Mouse (Mus musculus) forebrain, embryonic 12.5 days (tissue): ENCODE data around the gene Xpnpep1. TPM values are rescaled to one million over a fixed set of nuclear protein-coding genes. Genes with fewer than 3 reads are reported as not detected.
A peak's percentile ranks its signal among the peaks of the same experiment; 100 is the strongest.

Experiments used
- ATAC-seq: fragments of 200-750 bp; cut with Nextera tagmentation; 2 replicates; pipeline ENCODE4 v1.8.0; 2017; ENCODE audit warnings: moderate TSS enrichment; ENCODE audit not compliant: low FRiP score
- H3K27ac ChIP-seq: fragments of 300-500 bp; sonication (generic); 2 replicates; pipeline ENCODE4 v1.5.1; 2016; ENCODE audit warnings: mild to moderate bottlenecking
- H3K27me3 ChIP-seq: fragments of 300-500 bp; sonication (generic); 2 replicates; pipeline ENCODE4 v1.6.1; 2016; ENCODE audit warnings: mild to moderate bottlenecking
- H3K36me3 ChIP-seq: fragments of 300-500 bp; sonication (generic); replicated peaks from 2 replicates; pipeline ENCODE4 v1.6.1; 2016; ENCODE audit warnings: mild to moderate bottlenecking
- H3K4me1 ChIP-seq: fragments of 300-500 bp; sonication (generic); 2 replicates; pipeline ENCODE4 v1.6.1; 2016
- H3K4me2 ChIP-seq: fragments of 300-500 bp; sonication (generic); 2 replicates; pipeline ENCODE4 v1.6.1; 2016; ENCODE audit warnings: mild to moderate bottlenecking, moderate library complexity
- H3K4me3 ChIP-seq: fragments of 300-500 bp; sonication (generic); replicated peaks from 2 replicates; pipeline ENCODE4 v1.5.1; 2016; ENCODE audit warnings: mild to moderate bottlenecking
- H3K9ac ChIP-seq: fragments of 300-500 bp; sonication (generic); 2 replicates; pipeline ENCODE4 v1.6.1; 2016; ENCODE audit warnings: mild to moderate bottlenecking
- H3K9me3 ChIP-seq: fragments of 300-500 bp; sonication (generic); 2 replicates; pipeline ENCODE4 v1.6.1; 2016
- WGBS: fragments of 180-500 bp; shearing (Covaris S2); methylation state at CpG from one replicate; pipeline ENCODE4 v1.1.7; 2016; 5-methylcytosine and 5-hydroxymethylcytosine counted together
- polyA plus RNA-seq: library from polyadenylated mRNA; unstranded; fragments of >200 nt; fragmentation: Nextera tagmentation; extraction: Ambion mirVana; gene quantifications from 2 replicates; pipeline ENCODE4 v1.2.1, GENCODE M21; 2016

The Xpnpep1 gene
- polyA plus RNA-seq: 140 and 147 TPM in 2 replicates

DNA sequence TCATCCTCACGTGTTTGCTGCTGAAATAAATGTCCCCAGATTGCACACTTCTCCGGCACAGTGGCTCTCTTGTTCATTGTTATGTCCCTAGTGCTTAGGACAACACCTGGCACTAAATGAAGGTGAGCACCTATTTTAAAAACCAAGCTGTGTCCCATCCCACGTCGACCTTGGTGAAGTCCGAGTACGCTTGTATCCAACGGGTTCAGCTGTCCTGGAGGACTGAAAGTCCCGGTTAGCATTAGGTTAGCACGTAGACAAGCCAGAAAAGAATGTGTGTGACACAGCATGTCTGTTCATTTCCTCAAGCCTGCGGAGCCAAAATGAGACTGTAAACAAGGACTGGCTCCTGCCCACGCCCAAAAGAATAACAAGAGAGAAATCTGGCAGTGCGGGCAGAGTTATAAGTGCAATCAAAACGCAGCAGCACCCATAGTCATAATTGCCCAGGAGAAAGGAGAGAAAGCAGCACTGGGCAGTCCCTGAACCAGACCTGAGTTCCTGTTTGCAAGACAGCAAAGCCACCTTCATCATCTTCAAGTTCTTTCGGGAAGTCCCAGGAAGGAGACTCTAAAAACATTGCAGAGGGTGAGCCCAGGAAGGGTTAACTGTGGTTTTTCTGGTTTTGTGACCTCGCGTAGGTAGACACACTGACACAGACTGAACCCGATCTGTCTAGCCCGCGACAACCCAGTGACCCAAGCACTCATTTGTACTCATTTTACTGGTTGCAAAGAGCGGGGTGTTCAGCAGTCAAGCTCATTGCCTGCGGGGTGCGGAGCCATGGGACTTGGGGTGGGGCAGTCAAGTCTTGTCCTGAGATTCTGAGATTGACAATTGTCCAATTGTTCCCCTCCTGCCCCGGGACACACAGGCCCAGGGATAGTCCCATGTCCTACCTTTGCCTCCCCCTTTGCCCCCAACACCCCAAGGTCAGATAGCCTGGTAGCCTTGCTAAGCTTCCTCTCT lies at the start of gene Xpnpep1:
Xpnpep1 (minus strand) TSS at position 51 of the 969 bp plus-strand sequence.
- Histone ChIP-seq H3K4me2 (peak within 1 kb of the TSS; percentile 79), H3K4me1 (peaks cover 14% of the 10 kb centered on the region), H3K36me3 (no peaks in the 10 kb centered on the region), H3K27ac (no peak within 1 kb of the TSS), H3K9me3 (no peaks in the 10 kb centered on the region), H3K9ac (0 out of 2 replicates have a peak within 1 kb of the TSS, but pooled peaks have one; percentile 36), H3K27me3 (no peaks in the 10 kb centered on the region), H3K4me3 (peak within 1 kb of the TSS; percentile 80)
- WGBS: 87% methylated on average over 23 of the region's 23 CpGs
- ATAC-seq: no peak

DNA sequence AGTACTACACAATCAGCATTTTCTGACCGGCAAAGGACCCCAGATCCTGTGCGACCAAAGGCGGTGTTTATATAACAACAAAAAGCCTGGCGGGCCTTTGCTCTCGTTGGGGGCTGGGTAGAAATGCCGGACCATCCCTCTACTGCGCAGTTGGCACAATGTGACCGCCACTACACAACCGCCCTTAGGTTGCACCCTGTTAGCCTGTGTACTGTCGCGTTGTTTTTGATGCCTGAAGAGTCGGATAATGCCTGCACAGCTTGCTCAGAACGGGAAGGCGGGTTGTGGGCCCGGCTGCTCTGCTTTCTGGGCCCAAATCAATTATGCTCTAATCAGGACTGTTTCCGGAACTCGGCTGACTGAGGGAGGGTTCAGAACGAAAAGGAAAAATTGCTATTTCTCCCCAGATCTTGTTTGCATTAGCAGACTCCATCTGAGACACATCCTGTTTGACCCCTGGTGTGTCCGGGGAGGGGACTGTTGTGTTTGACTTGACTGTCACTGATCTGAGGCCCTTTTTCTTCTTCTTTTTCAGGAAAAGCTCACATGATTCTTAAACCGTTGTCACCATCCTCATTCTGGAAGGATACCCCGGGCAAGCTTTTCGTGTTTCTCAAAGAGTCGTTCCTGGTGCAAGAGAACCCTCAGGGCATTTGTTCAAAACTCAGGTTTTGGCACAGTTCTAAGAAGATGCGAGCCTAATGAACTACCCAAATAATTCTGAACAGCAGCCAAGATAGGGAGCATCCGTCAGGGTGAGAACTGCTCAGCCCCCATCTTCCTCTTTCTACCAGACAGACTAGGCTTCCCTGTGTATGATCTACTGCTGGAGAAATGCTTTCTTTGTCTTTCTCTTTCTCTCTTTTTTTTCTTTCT lies 47.5 kb upstream of the Xpnpep1 start:
- WGBS: 34% methylated on average over 25 of the region's 25 CpGs
- H3K27me3 ChIP-seq: no peaks in the 10 kb centered on the region
- no peaks in the 10 kb centered on the region for H3K36me3 ChIP-seq
- peak; percentile 55; the same call in 1 of the 2 replicates for ATAC-seq
- H3K4me1 ChIP-seq: peaks cover 7% of the 10 kb centered on the region
- 0 out of 2 replicates have a peak overlapping the region, but pooled peaks have one; percentile 42 for H3K27ac ChIP-seq
- H3K4me3 ChIP-seq: no peak overlapping the region
- H3K9me3 ChIP-seq: no peaks in the 10 kb centered on the region
- peak overlapping the region; percentile 20 for H3K4me2 ChIP-seq
- no peak overlapping the region for H3K9ac ChIP-seq

DNA sequence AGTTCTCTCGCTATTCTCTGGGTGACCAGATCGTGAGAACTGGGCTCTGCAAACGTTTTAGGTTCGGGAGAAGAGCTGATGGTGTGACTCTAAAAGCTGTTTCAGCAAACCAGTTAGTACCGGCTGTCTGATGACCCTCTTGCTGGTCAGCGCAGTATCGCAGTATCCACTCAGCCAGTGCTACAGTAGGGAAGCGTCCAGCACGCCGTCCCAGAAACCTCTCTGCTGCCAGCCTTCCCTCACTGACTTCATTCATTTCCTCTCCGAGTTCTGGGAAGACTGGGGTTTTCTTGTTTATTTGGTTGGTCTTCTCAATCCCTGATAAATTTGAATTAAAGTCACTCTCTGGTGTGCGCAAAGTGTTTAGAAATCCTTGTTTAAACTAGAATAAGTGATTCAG lies 46.8 kb upstream of the Xpnpep1 start:
- no peak overlapping the region for H3K9ac ChIP-seq
- H3K4me3 ChIP-seq: no peak overlapping the region
- no peaks in the 10 kb centered on the region for H3K27me3 ChIP-seq
- H3K36me3 ChIP-seq: no peaks in the 10 kb centered on the region
- ATAC-seq: no peak
- no peaks in the 10 kb centered on the region for H3K9me3 ChIP-seq
- WGBS: 76% methylated on average over 12 of the region's 12 CpGs
- H3K27ac ChIP-seq: 0 out of 2 replicates have a peak overlapping the region, but pooled peaks have one; percentile 42
- peak overlapping the region; percentile 20; the same call in 1 of the 2 replicates for H3K4me2 ChIP-seq
- peaks cover 7% of the 10 kb centered on the region for H3K4me1 ChIP-seq

DNA sequence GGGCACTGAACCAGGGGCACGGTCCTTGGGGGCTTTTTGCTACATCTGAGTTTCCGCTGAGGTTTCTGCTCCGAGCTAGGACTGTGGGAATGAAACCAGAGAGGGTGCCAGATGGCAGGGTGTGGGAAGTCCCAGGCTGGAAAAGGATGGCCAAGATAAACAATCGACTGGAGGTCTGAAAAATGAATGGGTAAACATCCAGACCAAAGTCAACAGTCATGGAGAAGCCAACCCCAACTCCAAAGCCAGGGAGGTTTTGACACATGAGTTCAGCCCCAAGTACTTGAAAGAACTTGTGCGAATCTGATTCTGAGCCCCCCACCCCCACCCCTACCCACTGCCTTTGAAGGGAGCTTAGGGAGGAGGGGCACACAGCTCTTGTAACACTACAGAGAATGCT lies 44.7 kb upstream of the Xpnpep1 start:
- Histone ChIP-seq H3K4me1 (peaks cover 12% of the 10 kb centered on the region), H3K9me3 (no peaks in the 10 kb centered on the region), H3K27me3 (no peaks in the 10 kb centered on the region), H3K36me3 (no peaks in the 10 kb centered on the region), H3K4me2 (no peak overlapping the region), H3K4me3 (no peak overlapping the region), H3K9ac (no peak overlapping the region), H3K27ac (no peak overlapping the region)
- ATAC-seq: no peak
- WGBS: 76% methylated on average over 5 of the region's 5 CpGs

DNA sequence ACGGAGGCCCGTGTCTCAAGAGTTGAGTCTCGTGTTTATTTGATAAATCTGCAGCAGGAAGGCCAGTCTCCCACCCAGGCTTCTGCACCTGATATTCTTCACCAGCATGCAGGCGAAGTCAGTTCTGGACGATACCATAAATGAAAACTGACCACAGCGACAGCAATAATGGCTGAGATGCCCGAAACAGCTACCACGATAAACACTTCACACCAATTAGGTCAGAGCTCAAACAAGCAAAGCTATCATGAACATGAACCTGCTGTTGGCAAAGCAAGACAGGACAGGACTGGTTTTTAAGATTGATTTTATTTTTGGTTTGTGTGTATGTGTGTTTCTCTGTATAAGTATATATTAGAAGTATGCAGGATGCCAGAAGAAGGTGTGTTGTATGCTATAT lies 42.8 kb upstream of the Xpnpep1 start:
- no peak overlapping the region for H3K27ac ChIP-seq
- H3K4me3 ChIP-seq: no peak overlapping the region
- H3K9me3 ChIP-seq: no peaks in the 10 kb centered on the region
- H3K4me2 ChIP-seq: no peak overlapping the region
- H3K36me3 ChIP-seq: no peaks in the 10 kb centered on the region
- ATAC-seq: no peak
- H3K27me3 ChIP-seq: no peaks in the 10 kb centered on the region
- 93% methylated on average over 8 of the region's 8 CpGs for WGBS
- H3K4me1 ChIP-seq: peaks cover 12% of the 10 kb centered on the region
- H3K9ac ChIP-seq: no peak overlapping the region

DNA sequence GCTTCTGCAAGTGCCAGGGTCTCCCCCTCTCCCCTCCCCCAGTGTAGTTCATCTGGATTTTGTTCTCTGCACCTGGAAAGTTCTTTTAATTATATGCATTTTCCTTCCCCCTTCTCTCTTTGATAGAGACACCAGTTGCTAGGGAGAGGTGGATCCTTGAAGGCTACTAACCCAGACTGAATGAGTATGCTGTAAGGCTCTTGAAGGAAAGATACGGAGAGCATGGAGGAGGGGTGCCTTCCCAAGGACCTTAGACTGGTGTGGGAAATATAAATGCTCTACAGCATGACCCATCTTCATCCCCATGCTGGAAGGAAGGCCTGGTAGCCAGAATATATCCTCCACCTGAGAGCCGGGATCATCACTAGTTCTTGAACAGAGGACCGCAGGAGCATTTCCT lies 41.3 kb upstream of the Xpnpep1 start:
- Histone ChIP-seq H3K9ac (no peak overlapping the region), H3K36me3 (no peaks in the 10 kb centered on the region), H3K27ac (no peak overlapping the region), H3K27me3 (no peaks in the 10 kb centered on the region), H3K4me2 (no peak overlapping the region), H3K4me3 (no peak overlapping the region), H3K4me1 (0 out of 2 replicates have a peak, but pooled peaks cover 5% of the 10 kb centered on the region), H3K9me3 (no peaks in the 10 kb centered on the region)
- no peak for ATAC-seq
- WGBS: 84% methylated on average over 3 of the region's 3 CpGs

DNA sequence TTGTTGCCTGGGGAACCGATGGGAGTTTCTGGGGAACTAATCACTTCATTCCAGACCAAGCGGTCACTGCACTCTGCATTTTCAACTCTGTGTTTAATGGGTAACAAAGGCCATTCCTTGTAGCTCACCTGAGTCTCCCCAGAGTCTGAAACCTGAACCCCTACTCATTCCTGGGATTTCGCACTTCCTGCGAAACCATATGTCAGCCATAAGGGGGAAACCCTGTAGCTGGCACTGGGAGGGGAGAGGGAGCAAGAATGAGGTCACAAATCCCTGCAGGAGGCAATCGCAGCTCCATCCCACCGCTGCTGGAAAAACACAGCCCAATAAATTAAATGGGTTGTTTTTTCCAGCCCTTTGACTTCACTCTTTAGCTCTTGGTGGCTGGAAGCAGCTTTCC lies 40.9 kb upstream of the Xpnpep1 start:
- Histone ChIP-seq H3K4me2 (no peak overlapping the region), H3K27me3 (no peaks in the 10 kb centered on the region), H3K9ac (no peak overlapping the region), H3K4me3 (no peak overlapping the region), H3K4me1 (0 out of 2 replicates have a peak, but pooled peaks cover 5% of the 10 kb centered on the region), H3K9me3 (no peaks in the 10 kb centered on the region), H3K27ac (no peak overlapping the region), H3K36me3 (no peaks in the 10 kb centered on the region)
- WGBS: 45% methylated on average over 6 of the region's 6 CpGs
- ATAC-seq: no peak

DNA sequence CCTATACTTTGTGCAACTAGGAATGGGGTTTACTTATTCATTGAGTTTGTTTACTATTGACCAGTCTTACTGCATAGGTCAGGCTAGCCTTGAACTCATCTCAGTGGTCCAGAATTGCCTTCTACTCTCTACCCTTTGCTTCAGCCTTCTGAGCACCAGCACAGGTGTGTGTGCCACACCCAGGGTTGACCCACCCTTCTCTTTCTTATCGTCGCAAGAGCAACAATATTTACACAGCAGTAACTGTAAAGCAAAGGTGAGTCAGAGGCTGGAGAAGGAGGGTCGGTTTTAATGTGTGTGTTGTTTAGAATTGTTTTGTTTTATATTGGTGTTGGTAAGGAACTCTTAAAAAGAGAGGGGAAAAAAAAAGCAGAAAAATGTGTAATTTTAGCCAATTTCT lies 40.5 kb upstream of the Xpnpep1 start:
- no peak overlapping the region for H3K4me3 ChIP-seq
- 68% methylated on average over 3 of the region's 3 CpGs for WGBS
- no peak overlapping the region for H3K9ac ChIP-seq
- H3K9me3 ChIP-seq: no peaks in the 10 kb centered on the region
- H3K4me1 ChIP-seq: 0 out of 2 replicates have a peak, but pooled peaks cover 5% of the 10 kb centered on the region
- no peaks in the 10 kb centered on the region for H3K36me3 ChIP-seq
- H3K27me3 ChIP-seq: no peaks in the 10 kb centered on the region
- ATAC-seq: no peak
- no peak overlapping the region for H3K27ac ChIP-seq
- no peak overlapping the region for H3K4me2 ChIP-seq

DNA sequence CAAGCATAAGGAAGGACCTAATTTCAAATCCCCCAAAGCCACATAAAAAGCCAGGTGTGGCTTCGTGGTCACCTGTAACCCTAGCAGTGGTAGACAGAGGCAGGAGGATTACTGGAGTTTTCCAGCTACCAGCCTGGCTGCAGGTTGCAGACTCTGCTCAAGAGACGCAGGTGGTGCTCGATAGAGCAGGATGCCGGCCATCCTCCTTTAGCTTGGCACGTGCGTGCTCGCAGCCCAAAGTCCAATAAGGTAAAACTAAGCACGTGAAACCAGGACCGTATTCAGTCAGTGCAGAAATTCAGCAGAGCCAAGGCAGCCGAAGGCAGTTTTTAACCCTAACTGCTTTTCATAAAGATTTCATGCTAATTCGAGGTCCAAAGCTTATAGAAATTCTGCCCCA lies 40.0 kb upstream of the Xpnpep1 start:
- H3K27me3 ChIP-seq: no peaks in the 10 kb centered on the region
- no peak for ATAC-seq
- WGBS: 90% methylated on average over 11 of the region's 11 CpGs
- 0 out of 2 replicates have a peak, but pooled peaks cover 5% of the 10 kb centered on the region for H3K4me1 ChIP-seq
- H3K9ac ChIP-seq: no peak overlapping the region
- H3K9me3 ChIP-seq: no peaks in the 10 kb centered on the region
- no peak overlapping the region for H3K4me2 ChIP-seq
- no peaks in the 10 kb centered on the region for H3K36me3 ChIP-seq
- no peak overlapping the region for H3K4me3 ChIP-seq
- no peak overlapping the region for H3K27ac ChIP-seq

DNA sequence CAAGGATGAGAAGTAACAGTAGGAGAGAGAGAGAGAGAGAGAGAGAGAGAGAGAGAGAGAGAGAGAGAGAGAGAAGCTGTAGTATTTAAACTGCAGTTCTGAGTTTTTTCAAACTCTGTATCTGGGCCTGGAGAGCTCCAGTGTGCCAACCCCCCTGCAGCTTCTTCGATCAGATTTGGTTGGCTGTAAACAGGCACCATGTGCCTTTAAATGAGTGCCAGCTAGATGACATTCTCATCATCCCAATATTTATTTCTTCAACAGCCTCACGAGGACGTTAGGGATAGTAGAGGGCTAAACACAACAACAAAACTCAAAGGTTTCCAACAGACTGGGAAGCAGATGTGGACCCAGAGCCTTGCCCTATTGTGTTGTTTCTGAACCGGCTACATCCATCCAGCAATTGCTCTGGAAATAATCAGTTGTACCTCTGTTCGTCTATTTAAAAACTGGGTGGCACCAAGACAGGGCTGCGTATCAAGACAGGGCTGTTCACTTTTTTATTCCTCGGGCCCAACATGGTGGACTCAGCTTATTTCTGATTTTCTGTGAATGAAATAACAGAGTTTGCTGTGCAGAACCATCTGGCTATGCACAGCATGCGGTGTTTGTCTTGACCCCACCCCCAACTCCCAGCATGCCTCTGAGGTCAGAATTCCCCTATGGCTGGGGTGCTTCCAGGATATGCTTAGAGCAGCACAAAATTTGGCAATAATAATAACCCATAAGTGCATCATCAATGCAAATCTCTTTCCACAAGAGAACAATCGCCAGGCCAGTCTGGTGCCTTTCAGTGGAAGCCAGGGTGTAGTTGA lies 38.5 kb upstream of the Xpnpep1 start:
- H3K4me2 ChIP-seq: no peak overlapping the region
- 0 out of 2 replicates have a peak, but pooled peaks cover 5% of the 10 kb centered on the region for H3K4me1 ChIP-seq
- no peak overlapping the region for H3K27ac ChIP-seq
- no peak overlapping the region for H3K9ac ChIP-seq
- no peak overlapping the region for H3K4me3 ChIP-seq
- H3K36me3 ChIP-seq: no peaks in the 10 kb centered on the region
- no peaks in the 10 kb centered on the region for H3K9me3 ChIP-seq
- 84% methylated on average over 9 of the region's 9 CpGs for WGBS
- ATAC-seq: no peak
- no peaks in the 10 kb centered on the region for H3K27me3 ChIP-seq

DNA sequence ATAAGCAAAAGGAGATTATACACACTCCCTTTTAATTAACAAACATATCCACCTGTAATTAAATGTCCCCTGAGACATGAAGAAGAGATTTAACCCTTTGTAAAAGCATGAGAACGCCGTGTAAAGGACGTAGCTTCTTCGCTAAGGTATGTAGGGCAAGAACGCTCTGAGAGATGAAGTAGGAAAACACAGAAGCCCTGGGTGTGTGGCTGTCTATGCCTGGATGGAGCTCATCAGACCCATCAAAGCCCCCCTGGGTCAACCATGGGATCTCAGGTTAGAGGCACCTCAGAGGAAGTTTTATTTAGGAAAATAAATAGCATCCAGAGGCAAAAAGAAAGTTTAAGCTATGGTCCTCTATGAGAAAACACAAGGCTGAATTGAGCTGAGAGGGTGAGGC lies 37.3 kb upstream of the Xpnpep1 start:
- no peaks in the 10 kb centered on the region for H3K27me3 ChIP-seq
- no peaks in the 10 kb centered on the region for H3K9me3 ChIP-seq
- ATAC-seq: no peak
- 0 out of 2 replicates have a peak, but pooled peaks cover 5% of the 10 kb centered on the region for H3K4me1 ChIP-seq
- H3K36me3 ChIP-seq: no peaks in the 10 kb centered on the region
- no peak overlapping the region for H3K4me2 ChIP-seq
- WGBS: 90% methylated on average over 5 of the region's 5 CpGs
- no peak overlapping the region for H3K9ac ChIP-seq
- H3K4me3 ChIP-seq: no peak overlapping the region
- H3K27ac ChIP-seq: no peak overlapping the region
